Mouse (Mus musculus) limb, embryonic 14.5 days (tissue): ENCODE measurements at regions not wholly inside any gene's neighbourhood (a gene's known extent, or its start where the extent isn't known, plus 50 kb on each side); places are given as distances from the start of the nearest gene placed in this dataset.

Experiments
- ATAC-seq: fragments of 200-750 bp; cut with Nextera tagmentation; 2 replicates; pipeline ENCODE4 v1.8.0; 2017; ENCODE audit warnings: low read depth, moderate number of reproducible peaks, moderate TSS enrichment; ENCODE audit not compliant: low FRiP score
- DNase-seq: peaks from one replicate; pipeline ENCODE4 v3.0.0-alpha.2; 2015; ENCODE audit warnings: low spot score
- H3K27ac ChIP-seq: fragments of 300-500 bp; sonication (generic); replicated peaks from 2 replicates; pipeline ENCODE4 v1.5.1; 2014; ENCODE audit warnings: low read depth, mild to moderate bottlenecking, low read length, moderate library complexity, mixed read lengths
- H3K27me3 ChIP-seq: fragments of 300-500 bp; sonication (generic); 2 replicates; pipeline ENCODE4 v1.6.1; 2014; ENCODE audit warnings: low read length, mixed read lengths; ENCODE audit not compliant: control insufficient read depth, insufficient read depth
- H3K36me3 ChIP-seq: fragments of 300-500 bp; sonication (generic); 2 replicates; pipeline ENCODE4 v1.6.1; 2014; ENCODE audit warnings: mild to moderate bottlenecking, low read length, moderate library complexity, mixed read lengths; ENCODE audit not compliant: control insufficient read depth, insufficient read depth
- H3K4me1 ChIP-seq: fragments of 300-500 bp; sonication (generic); 2 replicates; pipeline ENCODE4 v1.6.1; 2014; ENCODE audit warnings: antibody characterized with exemption, low read length, mixed read lengths; ENCODE audit not compliant: control insufficient read depth, insufficient read depth
- H3K4me2 ChIP-seq: fragments of 300-500 bp; sonication (generic); replicated peaks from 2 replicates; pipeline ENCODE4 v1.6.1; 2014; ENCODE audit warnings: low read depth, mild to moderate bottlenecking, low read length, moderate library complexity; ENCODE audit not compliant: severe bottlenecking
- H3K4me3 ChIP-seq: fragments of 300-500 bp; sonication (generic); replicated peaks from 2 replicates; pipeline ENCODE4 v1.5.1; 2014; ENCODE audit warnings: low read length
- H3K9ac ChIP-seq: fragments of 300-500 bp; sonication (generic); 2 replicates; pipeline ENCODE4 v1.6.1; 2014; ENCODE audit warnings: mild to moderate bottlenecking, low read depth, low read length, moderate library complexity; ENCODE audit not compliant: severe bottlenecking
- H3K9me3 ChIP-seq: fragments of 300-500 bp; sonication (generic); 2 replicates; pipeline ENCODE4 v1.6.1; 2016; ENCODE audit warnings: low read length; ENCODE audit not compliant: control insufficient read depth
- POLR2A ChIP-seq: fragments of 200-500 bp; IDR thresholded peaks from 2 replicates; pipeline ENCODE4 v1.8.0; 2012; ENCODE audit warnings: inconsistent platforms, mild to moderate bottlenecking, moderate library complexity, borderline replicate concordance; ENCODE audit not compliant: insufficient read depth, insufficient read length; ENCODE audit errors: extremely low read depth
- WGBS: fragments of 180-500 bp; shearing (Covaris S2); extraction: QIAGEN DNeasy Blood & Tissue Kit; methylation state at CpG from one replicate; pipeline ENCODE4 v1.1.7; 2014; 5-methylcytosine and 5-hydroxymethylcytosine counted together

GRCm38 (mm10) chr4:127763736-127764135 lies 207.0 kb downstream of the CK137956 start:
- H3K9ac ChIP-seq, result no peak overlapping the region
- H3K9me3 ChIP-seq, result no peaks in the 10 kb centered on the region
- H3K4me3 ChIP-seq, result no peak overlapping the region
- no peak overlapping the region for H3K27ac ChIP-seq
- no peak overlapping the region for H3K4me2 ChIP-seq
- H3K36me3 ChIP-seq, result no peaks in the 10 kb centered on the region
- TF ChIP-seq POLR2A, result no peak
- 78% methylated on average over 5 of the region's 5 CpGs for WGBS
- H3K27me3 ChIP-seq, result no peaks in the 10 kb centered on the region
- no peak for DNase-seq
- ATAC-seq, result no peak
- no peaks in the 10 kb centered on the region for H3K4me1 ChIP-seq

DNA sequence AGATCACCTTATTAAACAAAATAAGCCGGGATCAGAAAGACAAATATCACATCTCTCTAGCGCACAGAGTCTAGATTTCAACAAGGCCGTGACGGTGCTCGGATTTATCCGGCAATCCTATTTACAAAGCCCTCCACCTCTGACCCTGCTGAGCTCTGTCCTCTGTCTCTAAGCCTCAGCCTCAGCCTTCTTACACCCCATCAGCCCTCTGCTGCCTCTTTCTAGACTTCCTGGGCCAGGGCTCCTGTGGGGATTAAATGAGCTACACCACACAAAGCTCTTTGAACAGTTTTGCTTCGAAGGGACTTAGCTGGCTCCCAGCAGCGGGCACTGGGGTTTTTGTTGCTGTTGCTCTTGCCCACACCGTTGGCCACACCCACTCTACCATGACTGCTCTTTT lies 211.8 kb downstream of the CK137956 start:
- H3K27me3 ChIP-seq, result no peaks in the 10 kb centered on the region
- H3K27ac ChIP-seq, result no peak overlapping the region
- H3K36me3 ChIP-seq, result no peaks in the 10 kb centered on the region
- WGBS, result 88% methylated on average over 9 of the region's 9 CpGs
- no peak overlapping the region for H3K4me2 ChIP-seq
- no peak overlapping the region for H3K9ac ChIP-seq
- DNase-seq, result no peak
- no peaks in the 10 kb centered on the region for H3K4me1 ChIP-seq
- ATAC-seq, result no peak
- H3K9me3 ChIP-seq, result no peaks in the 10 kb centered on the region
- no peak for TF ChIP-seq POLR2A
- no peak overlapping the region for H3K4me3 ChIP-seq

DNA sequence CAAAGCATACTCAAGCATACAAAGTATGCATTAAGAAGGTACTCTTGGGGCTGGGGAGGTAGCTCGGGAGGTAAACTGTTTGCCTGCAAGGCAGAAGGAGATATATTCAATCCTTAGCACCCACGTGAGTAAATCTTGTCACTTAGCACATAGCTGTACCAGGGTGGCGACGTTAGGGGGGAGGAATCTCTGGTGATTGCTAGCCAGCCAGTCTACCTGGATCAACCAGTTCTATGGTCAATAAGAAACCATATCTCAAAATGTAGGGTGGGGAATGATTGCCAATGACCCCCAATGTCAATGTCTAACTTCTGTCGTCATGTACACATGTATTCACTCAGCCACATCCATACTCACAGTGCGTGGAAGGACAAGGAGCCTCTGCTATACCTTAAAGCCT lies 214.5 kb downstream of the CK137956 start:
- ATAC-seq (no peak), DNase-seq (no peak)
- WGBS, result 83% methylated on average over 6 of the region's 6 CpGs
- no peak overlapping the region for H3K27ac ChIP-seq
- no peaks in the 10 kb centered on the region for H3K4me1 ChIP-seq
- no peak overlapping the region for H3K4me3 ChIP-seq
- no peaks in the 10 kb centered on the region for H3K9me3 ChIP-seq
- no peak overlapping the region for H3K9ac ChIP-seq
- no peak overlapping the region for H3K4me2 ChIP-seq
- no peaks in the 10 kb centered on the region for H3K27me3 ChIP-seq
- no peaks in the 10 kb centered on the region for H3K36me3 ChIP-seq
- no peak for TF ChIP-seq POLR2A

GRCm38 (mm10) chr4:127750781-127751180 lies 220.0 kb downstream of the CK137956 start:
- DNase-seq, result no peak
- no peak for ATAC-seq
- no peaks in the 10 kb centered on the region for H3K4me1 ChIP-seq
- TF ChIP-seq POLR2A, result no peak
- H3K4me3 ChIP-seq, result no peak overlapping the region
- no peak overlapping the region for H3K4me2 ChIP-seq
- H3K27ac ChIP-seq, result no peak overlapping the region
- no peaks in the 10 kb centered on the region for H3K9me3 ChIP-seq
- no peaks in the 10 kb centered on the region for H3K36me3 ChIP-seq
- H3K27me3 ChIP-seq, result no peaks in the 10 kb centered on the region
- no peak overlapping the region for H3K9ac ChIP-seq
- WGBS, result 84% methylated on average over 3 of the region's 3 CpGs

DNA sequence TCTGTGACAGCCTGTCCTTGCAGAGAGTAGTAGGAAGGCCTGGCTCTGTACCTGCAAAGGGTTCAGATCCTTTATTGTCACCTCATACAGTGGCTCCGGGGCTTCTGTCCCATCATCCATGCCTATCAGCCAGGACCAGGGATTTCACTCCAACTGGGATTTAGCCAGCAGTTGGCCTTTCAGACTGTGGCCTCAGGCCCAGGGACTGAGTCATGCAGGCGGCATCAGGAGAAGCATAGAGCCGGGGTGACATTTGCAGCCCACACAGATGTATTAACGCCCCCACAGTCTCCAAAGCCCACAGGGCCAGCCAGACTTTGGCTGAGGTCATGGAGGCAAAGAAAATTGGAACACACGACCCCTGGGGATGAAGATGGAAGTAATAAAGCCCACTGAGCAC lies 222.9 kb downstream of the CK137956 start:
- no peak overlapping the region for H3K4me3 ChIP-seq
- H3K4me1 ChIP-seq, result no peaks in the 10 kb centered on the region
- H3K27me3 ChIP-seq, result no peaks in the 10 kb centered on the region
- ATAC-seq (no peak), DNase-seq (no peak)
- 0 out of 2 replicates have a peak, but pooled peaks cover 5% of the 10 kb centered on the region for H3K9me3 ChIP-seq
- 79% methylated on average over 5 of the region's 5 CpGs for WGBS
- no peak overlapping the region for H3K9ac ChIP-seq
- no peak overlapping the region for H3K27ac ChIP-seq
- no peak for TF ChIP-seq POLR2A
- no peaks in the 10 kb centered on the region for H3K36me3 ChIP-seq
- H3K4me2 ChIP-seq, result no peak overlapping the region

- Histone ChIP-seq H3K4me2 (no peak overlapping the region), H3K36me3 (no peaks in the 10 kb centered on the region), H3K4me3 (no peak overlapping the region), H3K27ac (no peak overlapping the region), H3K9ac (no peak overlapping the region), H3K4me1 (peaks cover 2% of the 10 kb centered on the region; the same call in 1 of the 2 replicates), H3K9me3 (no peaks in the 10 kb centered on the region), H3K27me3 (no peaks in the 10 kb centered on the region)
- ATAC-seq, result no peak
- TF ChIP-seq POLR2A, result no peak
- 93% methylated on average over 2 of the region's 2 CpGs for WGBS
- DNase-seq, result no peak
Measured at GRCm38 (mm10) chr4:127736781-127737180, 234.0 kb downstream of the CK137956 start.
